Mouse (Mus musculus): ENCODE data around the gene Crb3. TPM values are rescaled to one million over a fixed set of nuclear protein-coding genes. Genes with fewer than 3 reads are reported as not detected.
"Not testable (repeated sequence)": the region's sequence is repeated elsewhere in the genome, so short reads cannot be mapped to it uniquely, and the experiment has no call there.

Crb3 gene
- polyA plus RNA-seq, 1 experiment, result not detected

GRCm38 (mm10) chr17:57048816-57049215, 10.1 kb upstream of the Crb3 start:
- H3K27ac ChIP-seq (replicated peaks; ENCODE audit: low read depth, low read length), result no peak overlapping the region
- no peaks in the 10 kb centered on the region; the same call in 1 of the 2 replicates for H3K4me1 ChIP-seq (ENCODE audit: control insufficient read depth, insufficient read depth, insufficient read length, low read length)
- no peak overlapping the region for H3K4me3 ChIP-seq (ENCODE audit: insufficient read depth, low read depth, low read length)

- H3K4me3 ChIP-seq (ENCODE audit: insufficient read depth, low read depth, low read length); H3K27ac ChIP-seq (replicated peaks; ENCODE audit: low read depth, low read length); H3K4me1 ChIP-seq (ENCODE audit: control insufficient read depth, insufficient read depth, insufficient read length, low read length): not testable (repeated sequence)
Observed at GRCm38 (mm10) chr17:57051679-57052078, 7.2 kb upstream of the Crb3 start.

GRCm38 (mm10) chr17:57056246-57056645, 2.7 kb upstream of the Crb3 start:
- Histone ChIP-seq H3K4me1 (ENCODE audit: control insufficient read depth, insufficient read depth, insufficient read length, low read length) (no peaks in the 10 kb centered on the region), H3K27ac (replicated peaks; ENCODE audit: low read depth, low read length) (no peak overlapping the region)

GRCm38 (mm10) chr17:57059486-57059977, 627 bp downstream of the Crb3 start, which contains the start of gene Slc25a23:
Gene Slc25a23 (minus strand): TSS chr17:57059863.
- Histone ChIP-seq H3K4me3 (ENCODE audit: insufficient read depth, low read depth, low read length) (peak within 1 kb of the TSS; percentile 90), H3K27ac (replicated peaks; ENCODE audit: low read depth, low read length) (peak within 1 kb of the TSS; percentile 27), H3K4me1 (ENCODE audit: control insufficient read depth, insufficient read depth, insufficient read length, low read length) (no peaks in the 10 kb centered on the region)

More at GRCm38 (mm10) chr17:57056246-57056645, 2.7 kb upstream of the Crb3 start:
- H3K4me3 ChIP-seq (ENCODE audit: insufficient read depth, low read depth, low read length), result no peak overlapping the region

- H3K4me3 ChIP-seq (ENCODE audit: insufficient read depth, low read depth, low read length), result peak overlapping the region; percentile 90
Observed at GRCm38 (mm10) chr17:57060231-57060801, 1.4 kb downstream of the Crb3 start.

GRCm38 (mm10) chr17:57061069-57061468, 2.2 kb downstream of the Crb3 start:
- Histone ChIP-seq H3K4me1 (ENCODE audit: control insufficient read depth, insufficient read depth, insufficient read length, low read length) (no peaks in the 10 kb centered on the region), H3K27ac (replicated peaks; ENCODE audit: low read depth, low read length) (no peak overlapping the region), H3K4me3 (ENCODE audit: insufficient read depth, low read depth, low read length) (0 out of 2 replicates have a peak overlapping the region, but pooled peaks have one; percentile 7)

More at GRCm38 (mm10) chr17:57060231-57060801, 1.4 kb downstream of the Crb3 start:
- H3K27ac ChIP-seq (replicated peaks; ENCODE audit: low read depth, low read length), result no peak overlapping the region
- no peaks in the 10 kb centered on the region for H3K4me1 ChIP-seq (ENCODE audit: control insufficient read depth, insufficient read depth, insufficient read length, low read length)

- no peak overlapping the region for H3K4me3 ChIP-seq (ENCODE audit: insufficient read depth, low read depth, low read length)
- H3K4me1 ChIP-seq (ENCODE audit: control insufficient read depth, insufficient read depth, insufficient read length, low read length), result no peaks in the 10 kb centered on the region
- no peak overlapping the region for H3K27ac ChIP-seq (replicated peaks; ENCODE audit: low read depth, low read length)
Observed at GRCm38 (mm10) chr17:57062011-57062521, 3.2 kb downstream of the Crb3 start.

GRCm38 (mm10) chr17:57062548-57062947, 3.6 kb downstream of the Crb3 start:
- H3K4me3 ChIP-seq (ENCODE audit: insufficient read depth, low read depth, low read length), result no peak overlapping the region
- H3K4me1 ChIP-seq (ENCODE audit: control insufficient read depth, insufficient read depth, insufficient read length, low read length), result no peaks in the 10 kb centered on the region
- no peak overlapping the region for H3K27ac ChIP-seq (replicated peaks; ENCODE audit: low read depth, low read length)

GRCm38 (mm10) chr17:57063031-57063430, 4.1 kb downstream of the Crb3 start:
- Histone ChIP-seq H3K27ac (replicated peaks; ENCODE audit: low read depth, low read length) (no peak overlapping the region), H3K4me3 (ENCODE audit: insufficient read depth, low read depth, low read length) (no peak overlapping the region), H3K4me1 (ENCODE audit: control insufficient read depth, insufficient read depth, insufficient read length, low read length) (no peaks in the 10 kb centered on the region)

GRCm38 (mm10) chr17:57066908-57067307, 8.0 kb downstream of the Crb3 start:
- Histone ChIP-seq H3K27ac (replicated peaks; ENCODE audit: low read depth, low read length) (no peak overlapping the region), H3K4me1 (ENCODE audit: control insufficient read depth, insufficient read depth, insufficient read length, low read length) (no peaks in the 10 kb centered on the region)

GRCm38 (mm10) chr17:57070272-57070671, 11.4 kb downstream of the Crb3 start:
- Histone ChIP-seq H3K27ac (replicated peaks; ENCODE audit: low read depth, low read length) (no peak overlapping the region), H3K4me1 (ENCODE audit: control insufficient read depth, insufficient read depth, insufficient read length, low read length) (no peaks in the 10 kb centered on the region), H3K4me3 (ENCODE audit: insufficient read depth, low read depth, low read length) (no peak overlapping the region)

More at GRCm38 (mm10) chr17:57066908-57067307, 8.0 kb downstream of the Crb3 start:
- H3K4me3 ChIP-seq (ENCODE audit: insufficient read depth, low read depth, low read length), result no peak overlapping the region

- Histone ChIP-seq H3K4me1 (ENCODE audit: control insufficient read depth, insufficient read depth, insufficient read length, low read length) (no peaks in the 10 kb centered on the region), H3K27ac (replicated peaks; ENCODE audit: low read depth, low read length) (no peak overlapping the region), H3K4me3 (ENCODE audit: insufficient read depth, low read depth, low read length) (no peak overlapping the region)
Observed at GRCm38 (mm10) chr17:57070699-57071098, 11.8 kb downstream of the Crb3 start.

- Histone ChIP-seq H3K4me1 (ENCODE audit: control insufficient read depth, insufficient read depth, insufficient read length, low read length) (no peaks in the 10 kb centered on the region), H3K27ac (replicated peaks; ENCODE audit: low read depth, low read length) (no peak overlapping the region), H3K4me3 (ENCODE audit: insufficient read depth, low read depth, low read length) (no peak overlapping the region)
Observed at GRCm38 (mm10) chr17:57076916-57077315, 18.0 kb downstream of the Crb3 start.

GRCm38 (mm10) chr17:57078336-57078735, 19.4 kb downstream of the Crb3 start, which contains the start of gene Dennd1c:
Gene Dennd1c (minus strand): TSS chr17:57078514.
- Histone ChIP-seq H3K4me1 (ENCODE audit: control insufficient read depth, insufficient read depth, insufficient read length, low read length) (no peaks in the 10 kb centered on the region), H3K27ac (replicated peaks; ENCODE audit: low read depth, low read length) (peak within 1 kb of the TSS; percentile 57), H3K4me3 (ENCODE audit: insufficient read depth, low read depth, low read length) (peak within 1 kb of the TSS; percentile 44)

GRCm38 (mm10) chr17:57079919-57080318, 21.0 kb downstream of the Crb3 start:
- no peak overlapping the region for H3K27ac ChIP-seq (replicated peaks; ENCODE audit: low read depth, low read length)
- H3K4me3 ChIP-seq (ENCODE audit: insufficient read depth, low read depth, low read length), result no peak overlapping the region
- H3K4me1 ChIP-seq (ENCODE audit: control insufficient read depth, insufficient read depth, insufficient read length, low read length), result no peaks in the 10 kb centered on the region

All from brown adipose tissue, adult 24 weeks (tissue).